Mouse (Mus musculus) brain, embryonic 18.5 days (tissue): Measurements from ENCODE around the gene Acot7.

Experiments
- DNase-seq: peaks from one replicate; pipeline ENCODE4 v3.0.0-alpha.2; 2012; ENCODE audit warnings: low read depth, low spot score

The Acot7 gene

GRCm38 (mm10) chr4:152273621-152274236 lies 95.8 kb downstream of the Acot7 start, which contains the start of gene Gpr153:
Gpr153 (plus strand) TSS chr4:152274232.
- DNase-seq = no peak

GRCm38 (mm10) chr4:152274681-152275131 lies 96.8 kb downstream of the Acot7 start:
- no peak for DNase-seq

GRCm38 (mm10) chr4:152276389-152277347 lies 98.7 kb downstream of the Acot7 start:
- no peak for DNase-seq

- no peak for DNase-seq
Measured at GRCm38 (mm10) chr4:152277916-152278315, 100.0 kb downstream of the Acot7 start.

GRCm38 (mm10) chr4:152278986-152279385 lies 101.1 kb downstream of the Acot7 start:
- no peak for DNase-seq

DNA sequence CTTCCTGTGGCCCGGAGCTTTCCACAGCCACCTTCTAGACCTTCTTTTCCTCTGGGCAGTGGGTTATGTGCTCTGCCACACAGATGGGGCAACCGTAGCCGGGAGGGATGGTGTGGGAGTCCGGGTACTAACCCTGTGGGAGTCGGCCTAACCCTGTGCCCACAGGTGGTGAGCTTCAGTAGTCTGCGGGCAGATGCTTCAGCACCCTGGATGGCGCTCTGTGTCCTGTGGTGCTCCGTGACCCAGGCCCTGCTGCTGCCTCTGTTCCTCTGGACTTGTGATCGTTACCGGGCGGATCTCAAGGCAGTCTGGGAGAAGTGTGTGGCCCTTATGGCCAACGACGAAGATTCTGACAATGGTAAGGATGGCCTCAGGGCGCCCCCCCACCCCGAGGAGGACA lies 103.7 kb downstream of the Acot7 start:
- DNase-seq = no peak

DNA sequence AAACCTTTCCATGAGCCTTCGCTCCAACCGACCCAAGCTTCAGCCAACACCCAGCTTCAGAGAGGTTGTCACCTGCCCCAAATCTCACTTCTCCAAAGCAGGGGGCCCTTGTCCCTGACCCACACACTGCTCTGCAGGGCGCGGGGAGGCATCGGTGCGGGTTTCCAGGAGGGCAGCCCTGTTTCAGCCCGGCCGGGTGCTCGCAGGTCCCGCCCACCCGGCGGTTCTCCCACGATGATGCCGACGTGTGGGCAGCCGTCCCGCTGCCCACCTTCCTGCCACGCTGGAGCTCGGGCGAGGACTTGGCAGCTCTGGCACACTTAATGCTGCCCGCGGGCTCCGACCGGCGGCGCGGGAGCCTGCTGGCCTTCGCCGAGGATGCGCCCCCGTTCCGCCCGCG lies 104.8 kb downstream of the Acot7 start:
- no peak for DNase-seq

- DNase-seq = no peak
Measured at GRCm38 (mm10) chr4:152283186-152283950, 105.4 kb downstream of the Acot7 start.

- no peak for DNase-seq
Measured at GRCm38 (mm10) chr4:152285505-152285904, 107.6 kb downstream of the Acot7 start.

DNA sequence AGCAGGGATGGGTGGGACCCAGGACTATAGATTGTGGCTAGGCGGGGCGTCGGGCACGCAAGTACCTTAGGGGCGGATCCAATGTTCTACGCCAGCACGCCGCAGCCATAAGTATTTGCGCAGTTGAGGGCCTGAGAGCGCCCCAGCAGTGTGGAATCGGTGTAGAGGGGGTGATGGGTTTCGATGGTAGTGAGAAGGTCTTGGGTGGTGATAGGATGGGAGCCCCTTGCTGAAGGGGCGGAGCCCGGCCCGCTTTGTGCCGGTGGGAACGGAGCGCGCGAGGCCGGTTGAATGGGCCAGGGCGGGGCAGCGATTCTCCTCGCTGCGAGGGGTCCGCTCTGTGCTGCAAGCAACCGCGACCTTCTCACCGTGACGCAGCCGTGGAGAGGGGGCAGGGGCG lies 108.2 kb downstream of the Acot7 start:
- no peak for DNase-seq

DNA sequence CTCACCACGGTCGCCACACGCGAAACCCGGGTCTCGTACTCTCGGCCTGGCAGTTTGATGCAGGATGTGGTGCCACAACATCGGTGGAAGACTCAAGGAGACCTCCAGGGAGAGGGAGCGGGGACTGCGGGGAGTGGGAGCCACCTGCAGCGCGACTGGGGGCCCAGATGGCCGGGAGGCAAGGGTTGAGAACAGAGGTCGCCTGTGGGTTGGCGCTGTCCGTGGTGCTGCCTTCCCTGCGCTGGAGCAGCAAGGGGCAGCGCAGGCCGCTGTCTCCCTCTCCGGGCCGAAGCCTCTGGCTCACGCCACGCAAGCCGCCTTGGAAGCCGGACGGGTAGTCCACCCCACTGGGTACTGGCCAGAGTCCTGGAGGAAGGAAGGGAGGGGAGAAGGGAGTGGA lies 109.0 kb downstream of the Acot7 start:
- no peak for DNase-seq

GRCm38 (mm10) chr4:152287317-152288120 lies 109.6 kb downstream of the Acot7 start:
- DNase-seq = no peak

DNA sequence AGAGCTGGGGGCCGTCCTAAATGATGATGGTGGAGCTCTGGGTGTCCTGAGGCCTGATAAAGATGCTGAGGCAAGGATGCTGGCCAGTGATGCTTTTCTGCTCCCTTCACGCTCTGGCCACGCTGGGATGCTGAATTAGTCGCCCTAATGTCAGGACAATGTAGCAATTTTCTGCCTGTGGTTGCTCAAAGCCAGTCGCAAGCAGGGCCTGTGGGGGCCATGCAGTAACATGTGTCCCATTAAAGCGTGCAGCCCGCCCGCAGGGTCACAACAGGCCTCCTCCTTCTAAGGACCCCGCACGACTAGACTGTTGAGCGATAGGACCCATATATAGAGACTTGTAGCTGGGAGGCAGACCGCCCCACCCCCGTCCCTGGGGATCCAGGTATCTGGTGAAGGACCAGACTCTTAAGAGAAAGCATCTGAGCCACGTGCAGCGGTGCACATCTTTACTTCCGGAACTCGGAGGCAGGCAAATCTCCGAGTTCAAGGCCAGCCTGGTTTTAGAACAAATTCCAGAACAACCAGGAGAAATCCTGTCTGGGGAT lies 110.5 kb downstream of the Acot7 start:
- no peak for DNase-seq

DNA sequence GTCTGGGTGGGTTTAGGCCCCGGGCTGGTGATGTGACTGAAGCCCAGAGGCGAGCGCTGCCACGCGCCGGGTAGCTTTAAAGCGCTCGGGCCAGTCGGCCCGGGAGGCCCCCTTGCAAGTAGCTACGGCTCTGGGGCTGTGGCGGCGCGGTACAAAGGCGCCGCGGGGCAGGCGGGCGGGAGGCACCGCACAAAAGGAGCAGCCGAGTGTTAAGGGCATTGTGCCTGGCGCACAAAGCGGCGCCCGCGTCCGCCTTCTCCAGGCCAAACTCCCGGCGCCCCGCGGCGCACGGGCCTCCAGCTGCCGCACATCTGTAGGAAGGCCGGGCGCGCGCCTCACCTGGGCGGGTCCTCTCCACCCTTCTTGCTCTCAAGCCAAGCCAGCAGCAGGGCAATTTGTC lies 112.5 kb downstream of the Acot7 start:
- DNase-seq = no peak

DNA sequence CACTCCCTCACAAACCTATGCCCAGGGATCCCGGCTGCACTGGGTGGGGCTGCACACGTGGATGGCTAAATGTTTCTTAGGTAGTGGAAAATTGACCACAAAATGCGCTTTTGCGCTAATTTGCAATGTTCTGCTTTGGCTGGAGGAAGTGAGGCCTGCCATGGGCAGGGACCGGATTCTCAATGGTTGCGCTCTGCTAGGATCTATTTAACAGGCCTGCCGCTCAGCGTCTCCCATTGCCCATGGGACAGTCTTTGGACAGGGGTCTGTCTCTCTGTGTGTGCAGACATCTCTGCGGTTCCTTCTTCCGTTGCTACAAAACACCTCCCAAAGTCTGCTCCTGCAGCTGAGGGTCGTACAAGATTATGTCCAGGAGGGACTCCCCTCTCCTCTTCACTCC lies 113.1 kb downstream of the Acot7 start:
- DNase-seq = no peak

GRCm38 (mm10) chr4:152291562-152291961 lies 113.6 kb downstream of the Acot7 start, which contains the start of gene Hes3:
Hes3 (minus strand) TSS chr4:152291662.
- no peak for DNase-seq

DNA sequence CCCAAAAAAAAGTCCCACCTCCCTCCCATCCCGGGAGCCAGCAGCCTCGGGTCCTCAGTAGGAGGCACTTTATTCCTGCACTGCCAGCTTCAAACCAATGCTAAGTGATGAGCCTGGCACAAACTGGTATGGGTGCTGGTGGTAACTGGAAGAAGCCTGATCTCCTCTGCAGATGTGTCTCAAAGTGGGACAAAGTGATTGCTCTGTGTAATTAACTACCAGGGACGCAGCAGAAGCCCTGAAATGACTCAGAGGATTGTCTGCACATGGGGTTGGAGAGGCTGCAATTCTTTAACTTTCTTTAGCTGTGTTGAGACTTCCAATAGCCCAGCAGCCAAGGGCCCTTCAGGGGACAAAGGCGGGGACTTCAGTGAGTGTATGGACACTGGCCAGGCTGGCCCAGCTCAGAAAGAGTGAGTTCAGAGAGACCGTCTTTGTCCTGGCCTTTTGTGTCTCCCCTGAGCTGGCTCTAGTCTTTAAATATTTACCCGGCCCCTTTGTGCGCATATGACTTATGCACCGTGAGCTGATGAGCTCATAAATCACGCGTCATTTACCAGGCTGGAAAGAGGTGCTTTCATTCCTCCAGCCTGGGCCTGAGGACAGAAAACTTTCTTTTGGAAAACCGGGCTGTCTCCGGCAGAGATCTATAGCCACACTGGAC lies 114.3 kb downstream of the Acot7 start:
- DNase-seq = no peak

DNA sequence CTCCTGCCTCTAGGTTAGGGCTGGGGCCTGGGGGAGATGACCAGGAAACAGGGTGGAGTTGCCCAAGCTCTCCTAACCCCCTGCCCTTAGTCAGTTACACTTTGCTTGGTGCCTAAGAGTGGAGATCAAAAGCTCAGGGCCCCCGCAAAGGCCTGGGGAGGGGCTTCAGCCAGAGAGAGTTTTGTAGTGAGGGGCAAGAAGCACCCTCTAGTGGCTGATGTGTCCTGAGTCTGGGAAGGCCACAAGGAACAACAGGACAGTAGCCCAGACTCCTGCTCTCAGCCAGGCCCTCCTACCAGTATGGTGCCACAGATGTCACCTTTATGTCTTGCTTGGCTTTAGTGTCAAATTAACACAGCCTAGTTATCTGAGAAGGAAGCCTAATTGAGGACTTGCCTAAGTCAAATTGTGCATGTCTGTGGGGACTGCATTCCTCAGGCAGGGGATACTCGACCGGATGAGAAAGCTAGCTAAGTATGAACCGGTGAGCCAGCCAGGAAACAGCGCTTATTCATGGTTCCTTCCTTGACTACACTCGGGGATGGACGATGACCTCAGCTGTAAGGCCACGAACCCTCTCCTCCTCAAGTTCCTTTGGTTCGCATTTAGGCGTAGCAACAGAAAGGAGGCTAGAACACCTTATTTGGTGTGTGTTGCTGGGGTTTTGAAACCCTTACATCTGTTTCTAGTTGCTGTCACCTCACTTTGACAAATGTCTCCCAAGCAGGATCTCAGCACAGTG lies 116.4 kb downstream of the Acot7 start:
- DNase-seq = no peak

- no peak for DNase-seq
Measured at GRCm38 (mm10) chr4:152295916-152296315, 118.0 kb downstream of the Acot7 start.

- no peak for DNase-seq
Measured at GRCm38 (mm10) chr4:152296371-152296770, 118.4 kb downstream of the Acot7 start.
